Mouse (Mus musculus) hindlimb bud, embryonic 11.5 days (tissue): ENCODE results near the gene Nek6.

Experiments
- DNase-seq: peaks from one replicate; pipeline ENCODE4 v3.0.0-alpha.2; 2012; ENCODE audit warnings: low read depth, low spot score; ENCODE audit errors: extremely low spot score

The Nek6 gene

DNA sequence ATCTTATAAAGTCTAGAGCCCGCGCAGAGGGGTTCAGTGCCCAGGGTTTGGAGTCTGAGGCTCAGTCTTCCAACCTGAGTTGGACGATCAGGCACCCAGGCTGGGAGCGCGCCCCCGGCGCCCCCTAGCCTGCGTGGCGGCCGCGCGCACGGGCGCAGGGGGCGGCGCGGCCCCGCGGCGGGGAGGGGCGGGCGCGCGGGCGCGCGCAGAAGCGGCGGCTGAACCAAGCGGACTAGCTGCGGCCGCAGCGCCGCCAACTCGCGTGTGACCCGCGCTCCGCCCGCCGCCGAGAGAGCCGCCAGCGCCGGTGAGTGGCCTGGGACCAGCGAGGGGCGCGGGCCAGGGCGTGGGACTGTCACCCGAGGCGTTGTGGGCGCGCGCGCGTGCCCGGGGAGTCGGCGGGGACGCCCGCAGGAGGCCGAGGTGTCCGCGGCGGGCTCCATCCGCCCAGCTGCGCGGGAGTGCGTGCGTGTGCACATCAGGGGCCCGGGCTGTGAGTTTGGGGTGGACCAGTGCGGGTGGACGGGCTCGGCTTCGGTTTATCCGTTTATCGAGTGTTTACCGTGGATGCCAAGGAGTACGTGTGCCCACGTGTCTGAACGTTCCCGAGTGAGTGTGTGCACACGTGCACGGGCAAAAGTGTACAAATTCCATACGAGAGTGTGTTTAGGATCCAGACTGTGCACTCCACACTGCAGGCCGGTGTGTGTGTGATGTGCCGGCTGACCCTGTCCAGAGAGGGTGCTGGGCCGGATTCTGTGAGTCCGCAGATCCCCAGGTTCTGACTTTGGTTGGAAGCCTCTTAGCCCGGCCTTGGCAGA is at the start of gene Nek6:
Nek6 (plus strand) TSS at position 157 of the 821 bp plus-strand sequence.
- no peak for DNase-seq

DNA sequence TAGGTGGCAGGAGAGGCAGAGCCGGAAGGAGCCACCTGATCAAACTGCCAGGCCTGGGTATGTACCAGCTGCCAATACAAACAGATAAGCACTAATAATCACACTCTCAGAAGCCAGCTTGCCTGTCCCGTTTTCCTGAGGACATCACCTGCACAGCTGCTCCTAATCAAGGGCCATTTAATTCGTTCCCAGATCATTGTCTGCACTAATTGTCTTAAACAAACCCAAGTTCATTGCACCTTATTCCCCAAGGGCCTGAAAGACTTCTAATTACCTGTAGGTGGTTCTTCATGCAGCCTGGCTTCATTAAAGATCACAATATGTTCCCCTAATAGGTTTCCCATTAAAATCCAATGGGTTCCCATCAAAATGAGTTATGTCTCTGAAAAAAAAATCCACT is 49.1 kb upstream of the Nek6 start:
- DNase-seq = no peak

DNA sequence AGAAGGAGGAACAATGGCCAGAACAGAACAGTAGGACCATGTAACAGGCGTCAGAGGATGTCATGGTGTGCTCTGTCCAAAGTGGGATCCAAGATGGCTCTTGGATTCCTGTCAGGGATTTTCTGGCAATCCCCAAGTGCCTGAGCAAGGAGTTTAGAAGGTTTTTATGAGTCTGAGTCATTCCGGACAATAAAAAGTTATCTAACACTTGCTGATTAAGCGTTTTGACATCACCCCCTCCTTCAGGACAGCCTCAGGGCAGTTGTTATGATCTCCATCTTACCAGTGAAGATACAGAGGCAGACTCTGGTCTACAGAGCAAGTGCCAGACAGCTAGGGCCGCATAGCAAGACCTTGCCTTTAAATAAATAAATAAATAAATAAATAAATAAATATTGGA is 42.6 kb upstream of the Nek6 start:
- no peak for DNase-seq

DNA sequence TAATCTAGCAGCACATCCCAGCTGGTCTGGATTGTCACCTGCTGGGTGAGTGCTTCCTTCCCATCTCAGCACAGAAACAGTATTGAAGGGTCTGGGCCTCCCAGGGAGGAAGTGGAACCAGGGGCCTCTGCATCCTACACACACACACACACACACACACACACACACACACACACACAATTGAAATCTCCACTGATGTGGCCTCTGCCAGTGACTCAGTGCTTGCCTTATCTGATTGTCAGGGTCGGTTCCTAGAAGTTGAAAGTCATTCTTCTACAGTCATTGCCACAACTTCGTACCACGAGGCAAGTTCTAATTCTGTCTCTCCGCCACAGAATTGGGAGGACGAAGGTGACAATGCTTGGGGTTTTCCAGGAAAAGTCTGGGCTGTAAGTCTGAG is 39.7 kb upstream of the Nek6 start:
- no peak for DNase-seq

DNA sequence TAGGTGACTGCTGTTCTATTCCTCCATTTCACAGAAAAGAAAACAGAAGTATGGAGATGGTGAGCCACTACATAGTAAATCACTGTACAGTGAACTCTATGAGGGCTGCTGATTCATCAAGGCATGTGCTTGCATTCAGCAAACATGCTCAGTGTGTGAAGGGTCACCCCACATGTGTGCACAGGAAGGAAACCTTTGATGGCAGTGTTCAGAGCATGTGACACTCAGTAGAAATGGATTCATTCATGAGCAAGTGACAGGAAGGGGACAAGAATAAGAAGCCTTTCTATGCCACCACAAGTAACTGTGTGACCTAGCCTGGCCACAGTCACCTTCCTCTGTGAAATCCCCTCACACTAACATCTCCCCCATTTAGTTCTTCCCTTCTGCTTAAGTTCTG is 38.6 kb upstream of the Nek6 start:
- no peak for DNase-seq

DNA sequence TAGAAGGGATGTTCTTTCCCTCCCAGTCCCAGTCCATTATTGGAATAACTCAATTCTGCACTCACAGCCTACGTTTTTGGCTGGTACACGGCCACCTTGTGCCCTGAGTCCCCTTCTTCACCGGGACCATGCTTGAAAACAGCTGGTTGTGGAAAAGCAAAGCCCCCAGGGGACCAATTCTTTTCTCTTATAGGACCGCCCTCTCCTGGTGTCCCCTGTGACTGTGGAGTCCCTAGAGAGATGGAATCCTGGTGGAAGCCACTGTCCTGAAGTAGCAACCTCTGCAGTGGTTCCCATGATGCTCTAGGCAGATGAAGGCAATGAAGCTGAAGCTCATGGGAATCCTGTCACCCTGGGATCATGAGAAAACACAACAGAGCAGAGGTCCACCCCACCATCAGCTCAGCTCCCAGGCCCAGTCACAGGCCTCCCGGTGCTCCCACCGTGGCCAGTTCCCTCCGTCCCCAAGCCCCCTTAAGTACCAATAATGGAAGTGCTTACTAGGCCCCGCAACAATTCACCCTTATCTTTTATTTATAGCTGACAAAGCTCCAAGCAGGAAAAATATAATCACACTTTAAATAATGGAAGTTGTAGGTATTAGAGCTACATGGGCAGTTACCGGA is 34.5 kb upstream of the Nek6 start:
- no peak for DNase-seq

DNA sequence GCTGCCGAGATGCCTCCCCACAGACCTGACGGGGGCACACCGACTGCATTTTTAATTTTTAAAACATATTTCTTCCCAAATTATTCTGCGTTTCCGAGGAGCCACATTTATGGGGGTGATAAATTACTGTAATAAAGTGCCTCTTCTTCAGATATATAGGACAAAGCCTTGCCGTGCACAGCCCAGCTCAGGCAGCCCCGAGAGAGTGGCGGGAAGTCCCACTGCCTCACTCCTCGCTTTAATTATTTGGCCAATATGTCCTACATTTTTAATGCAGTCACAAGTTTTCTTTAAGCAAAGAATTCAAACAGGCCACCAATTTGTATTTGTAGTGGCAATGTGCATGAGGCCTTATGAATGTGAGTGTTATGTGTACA is 34.0 kb upstream of the Nek6 start:
- no peak for DNase-seq

DNA sequence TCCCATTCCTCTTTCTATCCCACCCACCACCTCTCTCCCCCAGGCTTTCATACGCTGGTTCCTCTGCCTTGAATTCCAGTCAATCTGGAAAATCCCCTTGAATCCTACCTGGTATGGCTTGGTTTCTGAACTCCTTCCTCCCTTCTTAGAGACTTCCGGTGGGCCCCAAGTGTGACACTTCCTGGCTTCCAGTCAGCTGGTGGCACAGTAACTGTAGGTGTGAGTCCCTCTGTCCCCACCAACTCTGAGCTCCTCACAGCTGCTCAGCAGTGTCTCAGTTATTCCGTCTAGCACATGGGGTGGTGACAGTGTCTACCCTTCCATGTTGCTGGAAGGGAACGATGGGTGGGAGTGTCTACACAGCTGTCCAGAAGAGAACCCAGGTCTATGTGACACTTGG is 32.8 kb upstream of the Nek6 start:
- no peak for DNase-seq

DNA sequence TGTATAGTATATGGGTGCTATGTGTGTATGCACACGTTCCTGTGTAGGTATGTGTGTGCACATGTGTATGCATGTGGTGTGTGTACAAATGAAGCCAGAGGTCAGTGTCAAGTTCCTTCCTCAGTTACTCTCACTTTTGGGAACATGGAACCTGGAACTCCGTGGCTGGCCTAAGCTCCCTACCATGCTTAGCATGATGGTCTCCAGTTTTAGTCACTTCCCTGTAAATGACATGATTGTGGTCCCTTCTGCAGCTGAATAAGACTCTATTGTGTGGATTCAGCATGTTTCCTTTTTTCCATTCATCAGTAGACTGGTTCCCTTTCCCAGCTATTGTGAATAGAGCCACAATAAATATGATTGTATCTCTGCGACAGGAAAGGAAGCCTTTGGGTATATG is 31.9 kb upstream of the Nek6 start:
- no peak for DNase-seq

DNA sequence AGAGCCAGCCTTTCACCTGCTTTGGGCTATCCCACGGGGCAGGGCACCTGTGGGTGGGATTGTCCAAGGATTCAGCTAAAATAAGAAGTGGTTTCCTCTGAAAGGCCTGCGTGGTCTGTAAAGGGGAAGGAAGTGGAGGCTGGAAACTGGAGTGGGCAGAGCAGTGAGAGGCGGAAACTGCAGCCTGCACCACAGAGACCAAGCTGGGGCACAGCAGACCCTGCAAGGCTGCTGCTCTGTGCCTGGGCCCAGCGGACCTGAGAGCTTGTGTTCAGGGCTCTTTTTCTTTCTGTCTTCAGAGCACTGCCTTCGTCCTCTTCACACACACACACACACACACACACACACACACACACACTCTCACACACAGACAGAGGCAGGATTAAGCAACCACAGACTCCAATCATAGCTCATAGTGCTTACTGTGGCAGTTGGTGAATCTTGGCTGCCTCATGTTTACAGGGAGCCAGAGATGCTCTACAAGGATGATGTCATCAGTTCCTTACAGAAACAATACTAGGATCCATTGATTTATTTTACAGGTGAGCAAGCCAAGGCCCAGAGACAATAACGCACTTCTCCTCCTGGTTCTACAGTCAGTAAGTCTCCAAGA is 30.2 kb upstream of the Nek6 start:
- no peak for DNase-seq

DNA sequence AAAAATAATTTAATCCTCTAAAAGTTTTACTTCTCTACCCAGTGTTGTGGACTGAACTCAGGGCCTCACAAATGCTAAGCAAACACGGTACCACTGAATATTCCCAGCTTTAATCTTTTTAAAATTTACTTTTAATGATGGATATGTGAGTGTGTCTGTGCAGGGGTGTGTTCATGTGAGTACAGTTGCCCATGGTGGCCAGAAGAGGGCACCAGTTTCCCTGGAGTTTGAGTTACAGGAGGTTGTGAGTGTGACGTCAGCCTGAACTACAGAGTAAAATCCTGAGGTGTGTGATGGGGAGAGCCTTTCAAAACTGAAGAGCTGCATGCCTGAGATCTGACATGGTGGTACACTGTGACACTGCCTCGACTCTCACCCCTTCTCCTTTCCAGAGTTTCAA is 29.3 kb upstream of the Nek6 start:
- DNase-seq = no peak

DNA sequence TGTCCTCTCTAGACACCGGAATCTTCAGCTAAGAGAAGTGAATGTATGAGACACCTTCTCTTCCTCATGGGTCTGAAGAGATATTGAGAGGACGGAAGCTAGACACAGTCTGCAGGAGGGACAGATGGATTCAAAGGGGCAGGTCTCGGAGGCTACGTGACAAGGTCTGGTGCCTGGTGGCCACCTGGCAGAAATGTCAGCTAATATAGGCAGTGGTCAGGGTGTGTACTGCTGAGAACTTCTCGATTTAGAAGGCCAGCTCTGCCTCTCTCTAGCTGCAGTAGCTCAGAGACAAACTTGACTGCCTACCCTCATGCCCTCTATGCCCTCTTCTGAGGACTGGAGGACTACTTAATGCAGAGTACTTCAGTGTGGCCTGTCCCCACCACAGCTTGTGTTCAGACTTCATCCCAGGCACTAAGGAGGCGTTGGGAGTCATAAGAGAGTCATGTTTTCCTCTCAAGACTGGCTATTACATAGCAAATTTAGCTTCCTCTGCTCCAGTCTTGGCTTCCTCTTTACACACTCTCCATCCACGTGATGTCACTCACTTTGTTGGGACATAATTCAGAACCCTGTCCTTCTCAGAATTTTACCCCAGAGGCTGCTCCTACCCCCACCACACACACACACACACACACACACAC is 28.3 kb upstream of the Nek6 start:
- DNase-seq = no peak

DNA sequence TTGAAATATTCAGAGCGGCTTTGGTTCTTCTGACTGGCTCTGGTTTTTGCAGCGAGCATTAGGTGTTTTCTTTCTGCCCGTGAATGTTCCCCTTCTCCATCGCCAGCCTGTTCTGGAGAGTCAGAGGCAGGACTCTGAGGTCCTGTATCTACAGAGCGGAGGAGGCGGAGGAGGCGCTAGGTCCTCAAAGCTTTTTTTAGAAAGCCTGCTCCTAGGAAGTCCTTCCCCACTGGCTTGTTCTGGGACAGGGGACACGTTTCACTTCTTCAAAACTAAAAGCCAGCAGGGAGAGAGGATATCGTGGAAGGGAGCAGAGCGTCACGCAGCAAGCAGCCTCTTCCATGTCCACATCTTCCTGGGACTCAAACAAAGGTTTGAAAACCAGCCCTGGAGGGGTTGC is 26.9 kb upstream of the Nek6 start:
- DNase-seq = no peak

DNA sequence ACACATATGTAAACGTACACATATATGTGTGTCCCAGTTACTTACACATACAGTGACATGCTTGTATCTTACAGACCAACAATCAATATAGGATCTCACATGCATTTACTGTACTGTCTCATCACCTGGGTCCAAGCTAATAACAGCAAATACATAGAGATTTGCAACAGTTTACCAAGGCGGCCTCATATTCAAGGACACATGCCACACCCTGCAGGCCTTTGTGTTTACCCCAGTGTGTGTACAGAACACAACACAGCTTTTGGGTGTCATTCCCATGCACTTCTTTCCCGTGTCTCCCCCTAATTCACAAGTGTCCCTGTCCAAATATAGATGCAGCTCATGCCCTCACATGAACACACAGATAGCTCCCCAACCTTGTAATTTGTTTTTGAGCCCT is 26.0 kb upstream of the Nek6 start:
- no peak for DNase-seq

DNA sequence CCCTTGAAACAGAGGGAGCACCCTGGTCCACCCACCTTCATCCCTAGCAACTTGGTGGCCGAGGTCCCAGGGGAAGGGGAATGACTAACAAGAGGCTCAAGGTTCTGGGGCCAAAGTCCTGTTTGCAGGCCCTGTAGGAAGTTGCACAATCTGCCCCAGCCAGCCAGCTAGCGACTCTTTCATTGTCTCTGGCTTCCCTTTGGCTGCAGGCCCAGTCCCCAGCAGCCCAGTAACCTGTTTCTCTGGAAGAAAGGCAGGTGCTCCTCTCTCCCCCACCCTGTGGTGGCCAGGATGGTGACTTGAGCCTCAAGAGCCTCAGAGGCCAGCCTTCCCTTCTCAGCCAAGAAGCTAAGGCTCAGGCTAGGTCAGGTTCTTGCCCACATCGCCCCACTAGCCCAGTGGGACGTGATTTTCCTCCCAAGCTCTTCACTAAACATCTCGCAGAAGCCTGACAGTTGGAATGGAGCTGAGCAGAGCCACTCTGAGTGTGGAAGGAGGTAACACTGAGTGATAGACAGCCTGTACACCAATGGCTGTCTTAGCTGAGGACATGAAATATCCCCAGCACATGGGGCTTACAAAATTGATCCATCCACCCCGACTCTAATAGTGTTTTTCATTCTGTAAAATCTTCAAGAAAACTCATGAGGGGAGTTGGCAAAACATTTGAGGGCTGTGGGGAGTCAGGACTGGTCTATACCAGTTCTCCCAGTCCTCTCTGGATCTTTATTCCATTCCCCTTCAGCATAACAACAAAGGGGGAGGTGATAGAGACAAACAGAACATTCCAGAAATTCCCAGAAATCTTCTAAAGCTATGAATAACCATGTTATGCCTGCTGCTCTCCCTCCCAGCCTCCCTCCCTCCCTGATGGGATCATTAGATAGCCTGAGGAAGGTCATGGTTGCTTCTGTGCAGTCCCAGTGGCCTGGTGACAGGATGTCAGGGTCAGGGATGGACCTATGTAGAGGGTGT is 25.2 kb upstream of the Nek6 start:
- DNase-seq = no peak

DNA sequence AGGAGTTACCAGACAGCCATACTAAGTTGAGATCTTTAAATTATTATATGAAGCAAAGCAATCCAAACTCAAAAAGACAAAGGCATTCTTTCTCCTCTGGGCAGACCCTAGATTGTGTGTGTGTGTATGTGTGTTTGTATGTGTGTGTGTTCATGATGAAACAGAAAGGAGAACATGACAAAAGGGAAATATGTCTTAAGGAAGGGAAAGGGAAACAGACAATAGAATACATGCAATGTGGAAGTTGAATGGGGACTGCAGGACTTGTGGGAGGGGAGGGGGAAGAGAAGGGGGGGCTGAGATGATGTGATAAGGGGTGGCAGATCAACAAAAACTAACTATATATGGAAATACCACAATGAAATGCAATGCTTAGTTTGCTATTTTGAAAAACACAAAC is 13.8 kb upstream of the Nek6 start:
- no peak for DNase-seq

DNA sequence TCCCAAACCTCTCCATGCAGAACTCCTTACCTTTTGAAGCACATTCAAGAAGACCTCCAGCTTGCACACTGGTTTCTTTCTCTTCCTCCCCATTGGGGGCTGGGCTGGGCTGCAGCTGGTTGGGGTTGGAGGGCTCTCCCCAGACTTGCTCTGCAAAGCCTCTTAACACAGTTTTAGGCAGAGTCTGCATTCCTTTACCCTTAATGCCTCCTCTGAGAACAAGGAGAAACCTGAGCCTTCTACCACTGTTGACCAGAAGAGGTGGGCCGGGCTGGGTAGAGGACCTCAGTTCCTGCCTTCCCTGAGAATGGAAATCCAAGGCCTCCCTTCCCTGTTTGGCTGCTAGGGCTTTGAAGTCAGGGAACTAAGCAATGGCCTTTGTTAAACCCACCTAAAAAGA is 9.8 kb upstream of the Nek6 start:
- DNase-seq = no peak

DNA sequence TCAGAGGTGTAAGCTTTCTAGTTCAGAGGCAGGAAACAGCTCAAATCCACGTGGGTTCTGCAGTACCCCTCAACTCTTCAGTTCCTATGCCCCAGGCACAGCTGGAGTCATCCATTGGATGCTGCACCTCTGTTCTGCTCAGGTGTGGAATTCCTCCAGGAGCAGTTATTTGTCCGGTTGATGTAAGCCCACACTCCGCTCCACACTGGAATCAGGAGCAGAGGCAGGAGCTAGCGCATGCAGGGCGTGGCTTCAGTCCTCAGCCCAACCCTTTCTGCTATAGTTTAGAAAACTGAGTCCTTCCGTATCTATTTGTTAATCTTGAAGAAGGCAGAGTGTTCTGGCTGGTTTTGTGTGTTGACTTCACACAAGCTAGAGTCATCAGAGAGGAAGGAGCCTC is 9.3 kb upstream of the Nek6 start:
- no peak for DNase-seq

DNA sequence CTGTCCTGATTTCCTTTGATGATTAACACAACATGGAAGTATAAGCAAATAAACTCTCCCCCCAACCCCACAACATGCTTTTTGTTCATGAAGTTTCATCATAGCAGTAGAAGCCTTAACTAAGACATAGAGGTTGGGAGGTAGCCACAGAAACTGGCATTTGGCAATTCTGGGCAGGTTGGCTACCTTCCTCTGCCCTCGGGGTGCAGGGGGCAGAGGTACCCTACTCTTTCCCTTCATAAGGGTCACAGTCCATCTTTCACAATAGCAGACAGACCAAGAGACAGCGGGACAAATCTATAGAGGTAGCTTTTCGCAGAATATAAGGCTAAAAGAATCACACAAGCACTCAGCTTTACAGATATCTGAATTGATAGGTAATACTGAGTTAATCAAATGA is 8.7 kb upstream of the Nek6 start:
- no peak for DNase-seq

DNA sequence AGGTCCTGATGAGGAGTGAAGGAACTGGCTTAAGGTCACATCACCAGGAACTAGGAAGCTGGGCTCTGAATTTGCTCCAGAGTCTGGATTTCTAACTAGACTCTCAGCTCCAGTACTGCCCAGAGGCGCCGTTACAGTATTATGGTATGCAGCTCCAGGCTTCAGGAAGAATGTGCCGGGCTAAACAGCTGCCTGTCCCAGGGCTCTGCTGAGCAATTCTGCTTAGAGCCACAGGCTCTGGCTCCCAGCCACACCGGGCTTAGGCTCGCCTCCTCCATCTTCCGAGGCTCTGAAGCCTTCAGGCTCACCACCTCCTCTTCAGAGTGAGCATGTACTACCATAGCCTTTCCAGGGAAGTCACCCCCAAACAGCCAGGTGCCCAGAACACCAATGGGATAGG is 7.1 kb upstream of the Nek6 start:
- DNase-seq = no peak

DNA sequence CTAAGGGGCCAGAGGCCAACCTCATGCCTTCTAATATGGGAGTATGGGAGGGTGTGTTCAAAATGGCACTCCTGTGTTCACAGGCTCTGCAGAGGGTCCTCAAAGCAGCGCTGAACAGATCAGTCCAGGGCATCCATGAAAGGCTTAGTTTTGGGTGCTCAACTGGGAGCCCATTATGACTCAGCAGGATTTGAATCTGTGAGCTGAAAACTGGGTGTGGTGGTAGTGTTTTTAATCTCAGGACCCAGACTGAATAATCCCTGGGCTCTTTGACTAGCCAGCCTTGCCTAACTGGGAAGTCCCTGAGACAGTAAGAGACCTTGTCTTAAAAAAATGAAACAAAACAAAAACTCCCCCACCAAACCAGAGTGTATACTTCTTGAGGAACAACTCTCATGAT is 4.3 kb upstream of the Nek6 start:
- DNase-seq = no peak
